Mouse (Mus musculus) liver, embryonic 14.5 days (tissue): ENCODE data around the gene Gigyf2.

Source experiments
- CTCF ChIP-seq: IDR thresholded peaks from 2 replicates; pipeline ENCODE4 v1.5.1; 2016; ENCODE audit warnings: antibody characterized with exemption, low read depth, control low read depth
- EP300 ChIP-seq: IDR thresholded peaks from 2 replicates; pipeline ENCODE4 v1.6.1; 2016; ENCODE audit warnings: antibody characterized with exemption, low read depth

DNA sequence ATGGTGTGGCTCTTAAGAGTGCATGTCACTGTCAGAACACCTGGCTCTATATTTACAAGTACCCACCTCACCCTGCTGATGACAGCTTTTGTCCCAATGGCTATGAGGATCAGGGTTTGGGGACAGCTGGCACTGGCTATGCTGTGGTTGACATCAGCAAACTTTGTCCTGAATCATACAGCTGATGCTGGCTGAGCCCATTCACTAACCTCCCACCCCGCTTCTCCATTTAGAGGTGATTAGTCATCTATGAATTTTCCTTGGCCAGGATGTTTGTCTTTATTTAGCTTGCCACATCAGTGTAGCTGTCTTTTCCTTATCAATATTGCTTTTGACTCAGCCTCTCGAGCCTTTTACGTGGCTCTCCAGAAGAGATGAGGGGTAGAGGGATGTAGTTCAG is 165.5 kb downstream of the Gigyf2 start:
- TF ChIP-seq CTCF (no peak), EP300 (no peak)
